Mouse (Mus musculus) thymus, adult 2 months (tissue): Measurements from ENCODE around the gene Ninj2.

Experiments used
- CTCF ChIP-seq: fragments of 200-500 bp; IDR thresholded peaks from 2 replicates; pipeline ENCODE4 v1.5.1; 2012; ENCODE audit warnings: mild to moderate bottlenecking, control low read depth, low read length, moderate library complexity, borderline replicate concordance; ENCODE audit not compliant: control insufficient read depth, poor library complexity, insufficient read depth; ENCODE audit errors: extremely low read depth
- POLR2A ChIP-seq: fragments of 200-500 bp; IDR thresholded peaks from 2 replicates; pipeline ENCODE4 v1.6.1; 2012; ENCODE audit warnings: mild to moderate bottlenecking, low read length, control low read depth, moderate library complexity; ENCODE audit not compliant: control insufficient read depth, poor library complexity, insufficient read depth; ENCODE audit errors: extremely low read depth

DNA sequence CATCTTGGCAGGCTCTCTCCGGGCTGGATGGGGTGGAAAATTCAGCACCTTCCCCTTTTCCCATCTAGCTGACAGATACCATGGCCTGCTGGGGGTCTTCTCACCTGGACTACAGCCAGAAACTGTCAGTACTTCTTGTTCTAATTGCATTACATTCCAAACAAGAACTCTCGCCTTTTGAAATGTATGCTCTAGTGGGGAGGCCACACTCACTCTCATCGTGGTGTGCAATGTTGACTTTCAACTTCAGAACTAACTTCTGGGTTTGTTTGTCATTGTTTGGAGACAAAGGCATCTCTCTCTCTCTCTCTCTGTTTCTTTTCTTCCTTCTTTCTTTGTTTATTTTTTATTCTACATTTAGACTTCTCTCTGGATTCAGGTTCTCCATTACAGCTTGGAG, 93.4 kb downstream of the Ninj2 start:
- TF ChIP-seq CTCF, result no peak
- TF ChIP-seq POLR2A, result no peak
